Mouse (Mus musculus) E14TG2a.4 (cell line): ENCODE measurements around the gene Gm26920.

Experiments used
- H3K27me3 ChIP-seq: 2 replicates; pipeline ENCODE4 v1.6.1; 2014; ENCODE audit warnings: low read length, control low read depth; ENCODE audit not compliant: insufficient read depth
- H3K36me3 ChIP-seq: 2 replicates; pipeline ENCODE4 v1.6.1; 2014; ENCODE audit warnings: low read length, control low read depth; ENCODE audit not compliant: insufficient read depth
- H3K4me1 ChIP-seq: replicated peaks from 2 replicates; pipeline ENCODE4 v1.6.1; 2014; ENCODE audit warnings: low read depth, low read length, control low read depth
- H3K4me3 ChIP-seq: replicated peaks from 2 replicates; pipeline ENCODE4 v1.5.1; 2014; ENCODE audit warnings: mild to moderate bottlenecking, low read length
- H3K9me3 ChIP-seq: 2 replicates; pipeline ENCODE4 v1.6.1; 2014; ENCODE audit warnings: low read length, control low read depth
- CTCF ChIP-seq: conservative IDR thresholded peaks from 2 replicates; pipeline ENCODE4 v1.5.1; 2014; ENCODE audit warnings: low read length
- NANOG ChIP-seq: IDR thresholded peaks from 2 replicates; pipeline ENCODE4 v1.6.1; 2014; ENCODE audit warnings: borderline replicate concordance, low read length, mixed read lengths
- POU5F1 ChIP-seq: IDR thresholded peaks from 2 replicates; pipeline ENCODE4 v1.6.1; 2014; ENCODE audit warnings: low read length, borderline replicate concordance

Gm26920 gene

DNA sequence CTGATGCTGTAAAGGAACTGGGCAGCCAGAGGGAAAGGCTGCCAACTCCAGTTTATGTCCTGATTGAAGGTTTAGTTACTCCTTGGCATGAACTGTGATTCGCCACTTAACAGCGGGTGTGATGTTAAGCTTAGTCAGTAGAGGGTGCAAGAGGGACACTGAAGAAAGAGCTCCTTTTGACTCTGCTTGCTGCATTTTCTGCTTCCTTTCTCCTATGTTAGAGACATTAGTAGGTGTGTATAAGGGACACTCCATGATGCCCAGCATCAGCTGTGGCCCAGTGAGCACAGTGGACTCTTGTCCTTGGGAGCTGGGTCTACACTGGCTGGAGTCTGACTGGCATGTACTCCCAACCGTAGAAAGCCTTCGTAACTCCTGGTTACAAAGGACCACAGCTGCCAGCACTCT is 77.2 kb downstream of the Gm26920 start:
- Histone ChIP-seq H3K4me3 (no peak overlapping the region), H3K9me3 (no peaks in the 10 kb centered on the region), H3K4me1 (peaks cover 46% of the 10 kb centered on the region), H3K36me3 (peaks cover 93% of the 10 kb centered on the region), H3K27me3 (no peaks in the 10 kb centered on the region)
- TF ChIP-seq CTCF (peak; percentile 58), NANOG (no peak), POU5F1 (no peak)

DNA sequence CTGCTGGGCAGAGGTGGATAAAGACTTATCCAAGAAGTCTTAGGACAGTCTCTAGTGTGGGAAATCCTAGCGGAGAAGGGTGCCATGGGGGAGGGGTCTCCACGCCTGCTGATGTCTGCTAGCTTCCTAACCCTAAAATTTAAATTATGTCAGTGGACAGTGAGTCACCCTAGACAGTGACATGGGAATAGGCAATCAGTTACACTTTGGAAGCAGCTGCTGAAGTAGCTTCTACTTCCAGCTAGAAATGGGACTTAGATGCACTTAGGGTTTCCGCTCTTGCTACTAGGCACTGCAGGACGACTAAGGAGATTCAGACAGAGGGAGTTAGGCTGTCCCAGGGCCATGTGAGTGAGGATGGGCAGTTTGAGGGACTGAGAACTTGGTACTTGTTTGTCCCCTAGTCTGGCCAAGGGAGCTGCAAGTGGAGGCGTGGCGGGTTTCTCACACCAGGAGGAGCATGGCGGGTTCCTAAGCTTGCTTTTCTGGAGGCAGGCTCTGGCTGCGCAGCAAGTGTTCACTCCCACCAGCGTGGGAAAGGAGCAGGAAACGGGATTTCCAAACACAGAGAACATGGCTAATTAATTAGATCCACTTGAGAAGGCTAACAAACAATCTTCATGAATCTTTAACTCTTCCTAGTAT is 79.5 kb downstream of the Gm26920 start:
- peaks cover 63% of the 10 kb centered on the region for H3K4me1 ChIP-seq
- H3K4me3 ChIP-seq = no peak overlapping the region
- H3K27me3 ChIP-seq = no peaks in the 10 kb centered on the region
- TF ChIP-seq NANOG (no peak), POU5F1 (no peak), CTCF (no peak)
- peaks cover 95% of the 10 kb centered on the region for H3K36me3 ChIP-seq
- H3K9me3 ChIP-seq = no peaks in the 10 kb centered on the region

DNA sequence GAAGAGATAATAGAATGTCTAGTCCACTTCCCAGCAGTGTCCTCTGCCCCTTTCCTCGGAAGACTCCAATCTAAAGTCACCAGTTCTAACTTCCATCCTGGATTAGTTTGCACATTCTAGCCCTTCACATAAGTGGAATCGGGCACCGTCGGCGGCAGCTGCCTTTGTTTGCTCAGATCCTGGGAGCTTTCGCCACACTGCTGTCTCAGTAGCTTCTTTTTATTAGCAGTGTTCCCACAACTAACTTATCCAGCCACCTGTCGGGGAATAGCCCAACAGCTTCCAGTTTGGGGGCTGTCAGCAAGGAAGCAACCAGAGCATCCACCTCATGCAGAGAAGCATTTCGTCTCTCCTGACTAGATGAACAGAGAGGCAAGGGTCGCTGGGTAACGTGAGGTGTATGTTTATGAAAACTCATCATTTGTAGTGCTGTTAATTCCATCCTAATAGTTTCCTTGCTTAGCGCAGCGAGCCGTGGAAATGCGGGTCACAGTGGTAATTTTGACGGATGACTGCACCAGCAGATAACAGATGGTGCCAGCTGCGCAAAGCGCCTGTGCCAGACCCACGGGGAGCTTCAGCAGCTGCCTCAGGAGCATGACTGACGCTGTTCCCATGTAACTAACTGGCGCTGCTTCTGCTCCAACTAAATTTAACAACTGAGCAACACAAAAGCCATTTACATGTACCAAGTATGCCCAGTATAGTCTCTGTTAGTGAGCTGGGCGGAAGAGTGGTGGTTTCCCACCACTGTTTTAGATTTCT is 80.7 kb downstream of the Gm26920 start:
- TF ChIP-seq POU5F1 (no peak), NANOG (no peak), CTCF (no peak)
- Histone ChIP-seq H3K9me3 (no peaks in the 10 kb centered on the region), H3K4me1 (peaks cover 63% of the 10 kb centered on the region), H3K36me3 (peaks cover 95% of the 10 kb centered on the region), H3K4me3 (no peak overlapping the region), H3K27me3 (no peaks in the 10 kb centered on the region)

DNA sequence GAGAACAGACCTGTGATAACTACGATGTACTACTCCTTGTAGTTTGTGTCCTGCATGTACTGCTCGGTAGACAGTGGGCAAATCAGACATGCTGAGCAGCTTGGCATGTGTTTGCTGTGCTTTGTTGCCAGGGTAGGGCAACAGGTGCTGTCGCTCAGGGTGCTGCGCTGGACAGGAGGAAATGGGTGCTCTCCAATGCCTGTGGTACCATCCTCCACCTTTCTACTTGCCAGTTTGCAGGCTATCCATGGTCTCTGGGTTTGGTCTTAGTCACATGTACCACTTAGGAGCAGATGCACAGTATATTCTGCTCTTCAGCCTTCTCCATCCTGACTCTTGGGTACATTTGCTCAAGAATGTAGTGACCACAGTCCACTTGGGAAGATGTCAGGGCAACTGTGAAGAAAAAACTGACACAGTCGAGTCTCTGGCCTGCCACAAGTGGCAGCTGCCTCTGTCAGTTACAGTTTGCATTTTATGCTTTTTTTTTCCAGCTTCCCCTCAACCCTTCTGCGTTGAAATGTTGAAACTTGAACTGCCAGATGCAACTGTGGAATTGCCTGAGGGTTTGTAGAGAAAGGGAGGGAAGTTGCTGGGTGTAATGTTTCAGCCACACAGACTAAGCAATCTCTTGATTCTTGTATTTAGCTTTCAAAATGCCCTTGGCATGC is 82.1 kb downstream of the Gm26920 start:
- H3K4me1 ChIP-seq = peaks cover 57% of the 10 kb centered on the region
- TF ChIP-seq POU5F1 (no peak), CTCF (no peak), NANOG (no peak)
- H3K27me3 ChIP-seq = no peaks in the 10 kb centered on the region
- H3K9me3 ChIP-seq = no peaks in the 10 kb centered on the region
- H3K36me3 ChIP-seq = peaks cover 95% of the 10 kb centered on the region
- no peak overlapping the region for H3K4me3 ChIP-seq

DNA sequence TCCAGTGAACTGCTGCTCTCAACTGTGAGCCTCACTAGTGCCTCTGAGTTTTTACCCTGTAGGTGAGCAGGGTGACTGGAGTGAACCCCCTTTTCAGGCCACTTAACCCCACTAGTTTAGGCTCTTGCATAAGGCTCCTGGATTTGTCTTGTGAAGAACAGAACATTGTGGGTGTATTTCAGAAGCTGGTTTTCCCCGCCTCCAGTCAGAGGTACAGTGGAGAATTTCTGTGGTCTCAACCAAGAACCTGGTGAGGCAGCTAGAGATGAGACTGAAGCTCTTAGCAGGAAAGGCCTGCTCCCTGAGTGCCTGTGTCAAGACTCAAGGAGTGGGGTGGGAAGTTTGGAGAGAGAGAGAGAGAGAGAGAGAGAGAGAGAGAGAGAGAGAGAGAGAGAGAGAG is 82.6 kb downstream of the Gm26920 start:
- TF ChIP-seq POU5F1 (no peak), CTCF (no peak), NANOG (no peak)
- Histone ChIP-seq H3K9me3 (no peaks in the 10 kb centered on the region), H3K27me3 (no peaks in the 10 kb centered on the region), H3K4me1 (peaks cover 51% of the 10 kb centered on the region), H3K36me3 (peaks cover 95% of the 10 kb centered on the region), H3K4me3 (no peak overlapping the region)
